Mouse (Mus musculus) lung, postnatal 0 days (tissue): ENCODE results near the gene Fkbp8. TPM values are rescaled to one million over a fixed set of nuclear protein-coding genes. Genes with fewer than 3 reads are reported as not detected.

Experiments used
- ATAC-seq: fragments of 200-750 bp; cut with Nextera tagmentation; 2 replicates; pipeline ENCODE4 v1.8.0; 2017; ENCODE audit warnings: moderate library complexity
- DNase-seq: peaks from one replicate; pipeline ENCODE4 v3.0.0-alpha.2; 2016; ENCODE audit warnings: low spot score
- H3K27ac ChIP-seq: fragments of 300-500 bp; sonication (generic); 2 replicates; pipeline ENCODE4 v1.5.1; 2014; ENCODE audit warnings: antibody characterized with exemption, mild to moderate bottlenecking, low read length, mixed read lengths
- H3K27me3 ChIP-seq: fragments of 300-500 bp; sonication (generic); replicated peaks from 2 replicates; pipeline ENCODE4 v1.6.1; 2014; ENCODE audit warnings: low read length, mixed read lengths; ENCODE audit not compliant: insufficient read depth
- H3K36me3 ChIP-seq: fragments of 300-500 bp; sonication (generic); 2 replicates; pipeline ENCODE4 v1.6.1; 2014; ENCODE audit warnings: low read length, mixed read lengths; ENCODE audit not compliant: insufficient read depth
- H3K4me1 ChIP-seq: fragments of 300-500 bp; sonication (generic); 2 replicates; pipeline ENCODE4 v1.6.1; 2014; ENCODE audit warnings: antibody characterized with exemption, low read depth, low read length, mixed read lengths; ENCODE audit not compliant: insufficient read depth
- H3K4me2 ChIP-seq: fragments of 300-500 bp; sonication (generic); replicated peaks from 2 replicates; pipeline ENCODE4 v1.6.1; 2014; ENCODE audit warnings: low read depth, mild to moderate bottlenecking, low read length, moderate library complexity, mixed read lengths
- H3K4me3 ChIP-seq: fragments of 300-500 bp; sonication (generic); 2 replicates; pipeline ENCODE4 v1.5.1; 2014; ENCODE audit warnings: low read depth, low read length
- H3K9ac ChIP-seq: fragments of 300-500 bp; sonication (generic); replicated peaks from 2 replicates; pipeline ENCODE4 v1.6.1; 2014; ENCODE audit warnings: low read depth, mild to moderate bottlenecking
- H3K9me3 ChIP-seq: fragments of 300-500 bp; sonication (generic); 2 replicates; pipeline ENCODE4 v1.6.1; 2016; ENCODE audit warnings: low read length, mixed read lengths
- CTCF ChIP-seq: IDR thresholded peaks from 2 replicates; pipeline ENCODE4 v1.5.1; 2016; ENCODE audit warnings: antibody characterized with exemption, mild to moderate bottlenecking
- EP300 ChIP-seq: IDR thresholded peaks from 2 replicates; pipeline ENCODE4 v1.6.1; 2016; ENCODE audit warnings: antibody characterized with exemption, mild to moderate bottlenecking, control low read depth
- WGBS: fragments of 180-500 bp; shearing (Covaris S2); extraction: QIAGEN DNeasy Blood & Tissue Kit; methylation state at CpG from one replicate; pipeline ENCODE4 v1.1.7; 2014; 5-methylcytosine and 5-hydroxymethylcytosine counted together
- polyA plus RNA-seq: library from polyadenylated mRNA; unstranded; fragments of >200 nt; fragmentation: Nextera tagmentation; extraction: Ambion mirVana; gene quantifications from 2 replicates; pipeline ENCODE4 v1.2.1, GENCODE M21; 2015

The Fkbp8 gene
- polyA plus RNA-seq, 1 experiment from 2014 or later = 222 TPM

- DNase-seq (peak; percentile 99), ATAC-seq (peak; percentile 76)
- TF ChIP-seq EP300 (no peak), CTCF (no peak)
- peaks cover 11% of the 10 kb centered on the region for H3K4me1 ChIP-seq
- WGBS = 1% methylated on average over 32 of the region's 32 CpGs
- H3K4me2 ChIP-seq = peak overlapping the region; percentile 85
- H3K27me3 ChIP-seq = no peaks in the 10 kb centered on the region
- no peaks in the 10 kb centered on the region for H3K9me3 ChIP-seq
- H3K36me3 ChIP-seq = 0 out of 2 replicates have a peak, but pooled peaks cover 8% of the 10 kb centered on the region
- peak overlapping the region; percentile 27 for H3K9ac ChIP-seq
- H3K4me3 ChIP-seq = peak overlapping the region; percentile 90
- H3K27ac ChIP-seq = peak overlapping the region; percentile 95
Observed at GRCm38 (mm10) chr8:70538633-70539076, 11.1 kb downstream of the Fkbp8 start.

- DNase-seq (peak; percentile 100), ATAC-seq (peak; percentile 86)
- Histone ChIP-seq H3K9me3 (no peaks in the 10 kb centered on the region), H3K27ac (peak within 1 kb of the TSS; percentile 95), H3K27me3 (no peaks in the 10 kb centered on the region), H3K4me3 (peak within 1 kb of the TSS; percentile 90), H3K4me2 (peak within 1 kb of the TSS; percentile 85), H3K4me1 (peaks cover 17% of the 10 kb centered on the region), H3K9ac (peak within 1 kb of the TSS; percentile 87), H3K36me3 (0 out of 2 replicates have a peak, but pooled peaks cover 8% of the 10 kb centered on the region)
- TF ChIP-seq EP300 (no peak), CTCF (no peak)
- 2% methylated on average over 55 of the region's 58 CpGs for WGBS
Observed at GRCm38 (mm10) chr8:70539077-70539813, 11.7 kb downstream of the Fkbp8 start, which contains the start of gene Ell. Ell (plus strand) TSS chr8:70539457.

GRCm38 (mm10) chr8:70540013-70540506 is 12.5 kb downstream of the Fkbp8 start:
- 0% methylated on average over 4 of the region's 4 CpGs for WGBS
- Histone ChIP-seq H3K27ac (peak overlapping the region; percentile 95), H3K9ac (peak overlapping the region; percentile 87), H3K27me3 (no peaks in the 10 kb centered on the region), H3K4me3 (peak overlapping the region; percentile 90), H3K9me3 (no peaks in the 10 kb centered on the region), H3K4me1 (peaks cover 22% of the 10 kb centered on the region), H3K4me2 (peak overlapping the region; percentile 85), H3K36me3 (0 out of 2 replicates have a peak, but pooled peaks cover 8% of the 10 kb centered on the region)
- no peak for DNase-seq
- no peak for TF ChIP-seq EP300
- no peak for TF ChIP-seq CTCF
- no peak for ATAC-seq

- Histone ChIP-seq H3K4me2 (peak overlapping the region; percentile 85), H3K4me1 (peaks cover 22% of the 10 kb centered on the region), H3K27ac (peak overlapping the region; percentile 95), H3K9me3 (no peaks in the 10 kb centered on the region), H3K4me3 (peak overlapping the region; percentile 90), H3K9ac (peak overlapping the region; percentile 87), H3K27me3 (no peaks in the 10 kb centered on the region), H3K36me3 (0 out of 2 replicates have a peak, but pooled peaks cover 8% of the 10 kb centered on the region)
- no peak for ATAC-seq
- no peak; the same call in 1 of the 2 replicates for TF ChIP-seq EP300
- TF ChIP-seq CTCF = no peak
- WGBS = 15% methylated on average over 7 of the region's 7 CpGs
- peak; percentile 78 for DNase-seq
Observed at GRCm38 (mm10) chr8:70540507-70541071, 13.1 kb downstream of the Fkbp8 start.

- H3K9ac ChIP-seq = no peak overlapping the region
- 0 out of 2 replicates have a peak overlapping the region, but pooled peaks have one; percentile 90 for H3K4me3 ChIP-seq
- H3K27me3 ChIP-seq = no peaks in the 10 kb centered on the region
- no peaks in the 10 kb centered on the region for H3K9me3 ChIP-seq
- H3K27ac ChIP-seq = peak overlapping the region; percentile 95
- H3K4me1 ChIP-seq = peaks cover 22% of the 10 kb centered on the region
- H3K36me3 ChIP-seq = 0 out of 2 replicates have a peak, but pooled peaks cover 7% of the 10 kb centered on the region
- 53% methylated on average over 5 of the region's 5 CpGs for WGBS
- no peak for TF ChIP-seq CTCF
- TF ChIP-seq EP300 = no peak
- ATAC-seq (no peak), DNase-seq (no peak)
- peak overlapping the region; percentile 85 for H3K4me2 ChIP-seq
Observed at GRCm38 (mm10) chr8:70541081-70541480, 13.6 kb downstream of the Fkbp8 start.

GRCm38 (mm10) chr8:70544200-70544687 is 16.7 kb downstream of the Fkbp8 start:
- Histone ChIP-seq H3K4me1 (peaks cover 22% of the 10 kb centered on the region), H3K9me3 (no peaks in the 10 kb centered on the region), H3K9ac (no peak overlapping the region), H3K4me2 (no peak overlapping the region), H3K36me3 (no peaks in the 10 kb centered on the region), H3K27ac (peak overlapping the region; percentile 85), H3K4me3 (no peak overlapping the region), H3K27me3 (no peaks in the 10 kb centered on the region)
- peak; percentile 94 for DNase-seq
- whole genome bisulfite sequencing = 10% methylated on average over 6 of the region's 6 CpGs
- TF ChIP-seq CTCF = peak; percentile 67
- peak; percentile 81 for TF ChIP-seq EP300
- peak; percentile 30 for ATAC-seq
